Mouse (Mus musculus): ENCODE results near the gene Tlr6. TPM values are rescaled to one million over a fixed set of nuclear protein-coding genes. Genes with fewer than 3 reads are reported as not detected.

Tlr6 gene
- total RNA-seq (2021) = 1 to 10 TPM in 1 of 2 experiments, under 1 TPM in 1; 0.91 to 2.5 TPM

- DNase-seq = peak; percentile 41
Measured at GRCm38 (mm10) chr5:64959843-64960230, at the start of gene Tlr6. TSS of gene Tlr6 (minus strand) at chr5:64960097.

GRCm38 (mm10) chr5:65006011-65006491 is 46.2 kb upstream of the Tlr6 start:
- DNase-seq = peak; percentile 24
- intact Hi-C loops (cut with DNase I) = loop anchor here (10.0 kb wide), 4 partner anchors 129 to 389 kb away; partner anchors contain the start of genes Lias and Rpl9

More at GRCm38 (mm10) chr5:64959843-64960230, at the start of gene Tlr6:
- intact Hi-C loops (cut with DNase I) = loop anchor here (10.0 kb wide), 1 partner anchor 75 kb away; no protein-coding TSS in a partner anchor

DNA sequence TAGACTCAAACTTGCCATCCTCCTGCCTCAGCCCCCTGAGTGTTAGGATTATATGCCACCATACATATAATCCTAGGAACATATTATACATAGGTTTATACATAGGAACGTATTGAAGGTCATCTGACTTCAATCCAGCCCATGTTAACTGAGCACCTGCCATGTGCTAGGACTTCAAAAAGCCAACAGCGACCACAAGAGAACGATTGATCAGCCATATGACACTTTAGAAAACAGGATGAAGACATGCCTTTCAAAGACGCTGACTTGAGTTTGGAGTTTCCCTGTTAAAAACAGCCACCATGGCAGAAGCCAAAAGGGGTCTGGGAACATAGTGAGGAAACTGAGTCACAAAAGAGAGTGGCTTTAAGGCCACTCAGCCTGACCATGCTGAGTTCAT is 45.4 kb upstream of the Tlr6 start:
- intact Hi-C loops (cut with DNase I) = loop anchor here (10.0 kb wide), 4 partner anchors 130 to 390 kb away; partner anchors contain the start of genes Lias and Rpl9
- DNase-seq = no peak

- no peak for DNase-seq
- intact Hi-C loops (cut with DNase I) = loop anchor here (10.0 kb wide), 4 partner anchors 131 to 391 kb away; partner anchors contain the start of genes Lias and Rpl9
Measured at GRCm38 (mm10) chr5:65003946-65004535, 44.1 kb upstream of the Tlr6 start.

- no peak for DNase-seq
- intact Hi-C loops (cut with DNase I) = loop anchor here (10.0 kb wide), 4 partner anchors 132 to 392 kb away; partner anchors contain the start of genes Lias and Rpl9
Measured at GRCm38 (mm10) chr5:65002940-65003824, 43.3 kb upstream of the Tlr6 start.

DNA sequence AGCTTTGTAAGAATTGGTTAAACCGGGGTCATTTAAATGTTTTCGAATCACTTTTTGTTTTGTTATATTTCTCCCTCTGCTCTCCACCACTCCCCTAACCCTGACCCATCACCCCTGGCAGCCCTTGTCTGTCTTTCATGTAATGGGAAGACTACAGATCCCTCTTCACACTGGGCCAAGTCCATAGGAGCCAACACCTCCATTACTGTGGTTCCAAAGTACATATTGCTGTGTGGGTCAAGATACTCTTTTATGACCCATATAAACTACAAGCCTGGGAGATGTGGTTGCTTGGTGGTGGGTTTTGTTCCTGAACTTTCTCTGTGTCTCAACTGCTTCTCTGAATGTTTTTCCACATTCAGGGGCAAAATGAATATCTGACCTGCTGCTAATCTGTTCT is 35.5 kb upstream of the Tlr6 start:
- DNase-seq = no peak
- intact Hi-C loops (cut with DNase I) = no loop called here

GRCm38 (mm10) chr5:64992540-64992939 is 32.6 kb upstream of the Tlr6 start:
- intact Hi-C loops (cut with DNase I) = no loop called here
- DNase-seq = no peak

GRCm38 (mm10) chr5:64989940-64990339 is 30.0 kb upstream of the Tlr6 start:
- DNase-seq = no peak
- intact Hi-C loops (cut with DNase I) = no loop called here

- DNase-seq = no peak
- intact Hi-C loops (cut with DNase I) = no loop called here
Measured at GRCm38 (mm10) chr5:64985971-64986370, 26.1 kb upstream of the Tlr6 start.

- intact Hi-C loops (cut with DNase I) = no loop called here
- no peak for DNase-seq
Measured at GRCm38 (mm10) chr5:64977128-64977527, 17.2 kb upstream of the Tlr6 start.

DNA sequence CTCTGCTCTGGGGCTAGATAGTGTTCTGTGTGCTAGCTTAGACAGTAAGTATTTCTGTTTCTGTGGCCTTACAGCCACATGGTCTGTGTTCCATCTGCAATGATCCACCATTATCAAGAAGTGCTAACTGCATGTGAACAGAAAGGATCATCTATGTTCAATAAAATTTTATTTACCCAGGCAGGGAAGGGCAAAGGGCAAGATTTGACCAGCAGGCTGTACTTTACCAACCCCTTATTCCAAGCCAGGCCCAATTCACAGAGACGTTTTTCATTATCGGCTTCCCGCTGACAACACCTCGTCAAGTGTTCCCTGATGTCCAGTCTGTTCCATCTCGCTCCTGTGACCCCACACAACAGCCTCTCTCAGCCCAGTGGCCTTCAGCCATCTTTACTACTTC is 15.2 kb upstream of the Tlr6 start:
- intact Hi-C loops (cut with DNase I) = no loop called here
- DNase-seq = no peak

GRCm38 (mm10) chr5:64969861-64970771 is 10.2 kb upstream of the Tlr6 start, which contains the start of gene Fam114a1:
TSS of gene Fam114a1 (plus strand) at chr5:64970071.
- peak; percentile 37 for DNase-seq
- intact Hi-C loops (cut with DNase I) = loop anchor here (10.0 kb wide), 1 partner anchor 85 kb away; no protein-coding TSS in a partner anchor

- peak; percentile 9 for DNase-seq
- intact Hi-C loops (cut with DNase I) = loop anchor here (10.0 kb wide), 1 partner anchor 84 kb away; no protein-coding TSS in a partner anchor
Measured at GRCm38 (mm10) chr5:64968961-64969860, 9.3 kb upstream of the Tlr6 start.

- intact Hi-C loops (cut with DNase I) = loop anchor here (10.0 kb wide), 1 partner anchor 79 kb away; no protein-coding TSS in a partner anchor
Measured at GRCm38 (mm10) chr5:64963735-64964134, 3.8 kb upstream of the Tlr6 start.

GRCm38 (mm10) chr5:64963271-64963670 is 3.4 kb upstream of the Tlr6 start:
- intact Hi-C loops (cut with DNase I) = loop anchor here (10.0 kb wide), 1 partner anchor 78 kb away; no protein-coding TSS in a partner anchor

More at GRCm38 (mm10) chr5:64963735-64964134, 3.8 kb upstream of the Tlr6 start:
- no peak for DNase-seq

DNA sequence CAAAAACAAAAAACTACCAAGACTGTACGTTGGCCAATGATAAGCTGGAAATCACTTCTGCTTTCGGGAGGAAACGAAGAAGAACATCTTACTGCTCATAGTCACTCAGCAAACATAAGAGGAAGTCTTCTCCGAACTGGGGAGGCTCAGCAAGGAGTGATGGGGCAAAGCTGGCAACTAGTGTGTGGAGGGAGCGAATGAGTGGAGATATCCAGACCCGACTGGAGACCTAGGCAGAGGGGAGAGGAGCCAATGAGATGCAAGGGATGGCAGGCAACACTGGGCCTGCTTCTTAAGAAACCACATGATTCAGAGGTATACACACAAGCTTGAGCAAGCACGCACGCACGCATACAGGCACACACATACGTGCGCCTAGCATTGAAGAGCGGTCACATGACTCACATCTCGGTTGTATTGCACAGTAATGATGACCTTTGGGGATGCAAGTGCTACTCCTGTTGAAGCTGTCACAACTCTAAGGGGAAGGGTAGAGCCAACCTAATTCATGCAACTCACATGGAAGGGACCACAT is 1.0 kb upstream of the Tlr6 start:
- intact Hi-C loops (cut with DNase I) = loop anchor here (10.0 kb wide), 1 partner anchor 76 kb away; no protein-coding TSS in a partner anchor
- no peak for DNase-seq

More at GRCm38 (mm10) chr5:64963271-64963670, 3.4 kb upstream of the Tlr6 start:
- DNase-seq = no peak

GRCm38 (mm10) chr5:64958991-64959842 is 680 bp downstream of the Tlr6 start:
- intact Hi-C loops (cut with DNase I) = no loop called here
- no peak for DNase-seq

DNA sequence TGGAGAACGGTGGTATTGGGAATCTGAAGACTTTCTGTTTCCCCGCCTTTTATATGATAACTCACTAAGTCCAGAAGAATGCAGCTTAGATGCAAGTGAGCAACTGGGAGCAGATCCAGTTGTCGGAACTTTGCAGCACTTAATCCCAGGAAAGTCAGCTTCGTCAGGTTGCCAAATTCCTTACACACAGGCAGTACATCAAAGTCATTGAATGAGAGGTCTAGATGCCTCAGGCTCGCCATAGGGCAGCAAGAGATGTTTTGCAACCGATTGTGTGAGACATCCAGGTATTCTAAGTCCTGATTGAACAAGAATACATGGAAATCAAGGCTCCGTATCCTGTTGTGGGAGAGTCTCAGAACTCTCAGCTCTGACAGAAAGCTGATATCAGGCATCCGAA is 5.0 kb downstream of the Tlr6 start:
- no peak for DNase-seq
- intact Hi-C loops (cut with DNase I) = no loop called here

All from left cerebral cortex, postnatal 4 days (tissue).